Mouse (Mus musculus) NIH3T3 (cell line): ENCODE measurements around the gene Abhd17c.
A peak's percentile ranks its signal among the peaks of the same experiment; 100 is the strongest.
"Not testable (repeated sequence)": the region's sequence is repeated elsewhere in the genome, so short reads cannot be mapped to it uniquely, and the experiment has no call there.

Experiments used
- DNase-seq: peaks from one replicate; pipeline ENCODE4 v3.0.0-alpha.2; 2012; ENCODE audit warnings: low read depth

Abhd17c gene

DNA sequence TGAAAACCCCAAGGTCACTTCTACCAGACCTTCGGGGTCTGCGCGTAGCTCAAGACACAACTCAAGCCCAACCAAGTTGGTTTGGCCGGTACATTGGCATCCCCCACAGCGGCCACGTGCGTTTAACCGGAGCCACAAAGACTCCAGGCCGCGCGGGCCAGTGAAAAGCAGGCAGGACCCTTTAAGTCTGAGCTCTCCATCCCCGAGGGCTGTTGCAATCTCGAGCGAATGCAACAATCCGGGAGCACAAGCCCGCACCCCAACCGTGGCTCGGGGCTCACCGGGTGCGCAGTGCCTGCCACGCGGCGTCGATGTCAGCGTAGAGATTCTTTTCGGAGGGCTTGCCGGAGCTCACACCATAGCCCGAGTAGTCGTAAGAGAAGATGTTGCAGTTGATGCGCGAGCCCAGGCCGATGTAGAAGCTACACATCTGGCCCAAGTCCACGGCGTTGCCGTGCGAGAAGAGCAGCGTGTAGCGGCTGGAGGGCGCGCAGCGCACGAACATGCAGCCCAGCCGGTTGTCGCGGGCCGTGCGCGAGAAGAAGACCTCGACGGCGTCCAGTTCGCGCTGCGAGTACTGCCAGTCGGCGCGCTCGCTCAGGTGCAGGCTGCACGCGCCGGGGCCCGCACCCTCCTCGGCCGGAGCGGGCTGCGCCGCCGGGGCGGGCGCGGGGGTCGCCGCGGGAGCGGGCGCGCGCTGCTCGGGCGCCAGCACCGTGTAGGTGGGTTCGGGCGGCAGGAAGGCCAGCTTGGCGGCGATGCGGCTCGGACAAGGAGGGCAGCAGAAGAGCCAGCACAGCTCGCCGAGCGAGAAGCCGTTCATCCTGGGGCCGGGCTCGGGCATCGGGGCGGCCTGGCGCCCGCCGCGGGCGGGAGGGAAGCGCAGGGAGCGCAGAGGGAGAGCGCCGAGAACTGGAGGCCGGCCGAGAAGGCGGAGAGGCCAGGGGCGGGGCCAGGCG, at the start of gene Abhd17c:
Gene Abhd17c, minus strand, starts transcription at position 893 of the 959 bp plus-strand sequence.
- peak; percentile 86 for DNase-seq

DNA sequence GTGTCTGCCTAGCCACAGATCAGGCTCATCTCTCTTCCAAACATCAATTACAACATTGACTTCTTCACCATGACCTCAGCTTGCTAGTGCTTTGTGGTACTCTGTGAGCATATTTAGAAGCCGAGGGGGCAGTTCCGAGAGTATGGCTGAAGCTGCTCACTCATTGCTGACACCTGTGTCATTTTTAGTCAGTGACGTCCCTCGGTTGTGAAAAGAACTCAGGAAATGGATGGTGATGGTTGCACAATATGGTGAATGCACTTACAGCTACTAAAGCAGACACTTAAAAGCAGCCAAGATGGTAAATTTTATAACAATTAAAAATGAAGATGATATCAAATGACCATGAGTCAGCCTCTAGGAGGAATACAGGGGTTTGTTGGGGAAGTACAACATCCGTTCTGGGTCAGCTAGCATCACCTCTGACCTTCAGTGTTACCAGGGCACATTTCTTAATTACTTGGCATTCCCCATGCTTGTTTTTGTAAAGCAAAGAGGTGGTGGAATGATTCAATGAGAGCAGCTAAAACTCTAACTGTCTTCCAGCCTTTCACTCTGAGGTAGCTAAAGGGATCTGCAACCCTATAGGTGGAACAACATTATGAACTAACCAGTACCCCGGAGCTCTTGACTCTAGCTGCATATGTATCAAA, 45.6 kb upstream of the Abhd17c start:
- no peak for DNase-seq

DNA sequence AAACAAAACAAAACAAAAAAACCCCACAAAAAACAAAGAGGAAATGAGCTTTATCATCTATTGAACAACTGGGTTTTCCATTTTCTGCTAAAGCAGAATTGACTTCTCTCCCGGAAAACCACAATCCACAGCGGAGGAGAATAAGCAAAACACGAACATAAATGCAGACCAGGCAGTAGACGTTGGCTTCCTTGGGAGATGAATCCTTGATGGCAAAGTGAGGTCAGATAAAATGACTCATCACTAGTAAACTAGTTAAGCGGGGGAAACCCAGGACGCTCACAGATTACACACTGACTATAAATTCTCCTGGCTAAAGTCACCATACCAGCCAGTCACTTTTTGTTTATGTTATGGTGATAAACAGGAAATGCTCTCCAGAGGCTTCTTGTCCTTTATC, 44.5 kb upstream of the Abhd17c start:
- peak; percentile 61 for DNase-seq

DNA sequence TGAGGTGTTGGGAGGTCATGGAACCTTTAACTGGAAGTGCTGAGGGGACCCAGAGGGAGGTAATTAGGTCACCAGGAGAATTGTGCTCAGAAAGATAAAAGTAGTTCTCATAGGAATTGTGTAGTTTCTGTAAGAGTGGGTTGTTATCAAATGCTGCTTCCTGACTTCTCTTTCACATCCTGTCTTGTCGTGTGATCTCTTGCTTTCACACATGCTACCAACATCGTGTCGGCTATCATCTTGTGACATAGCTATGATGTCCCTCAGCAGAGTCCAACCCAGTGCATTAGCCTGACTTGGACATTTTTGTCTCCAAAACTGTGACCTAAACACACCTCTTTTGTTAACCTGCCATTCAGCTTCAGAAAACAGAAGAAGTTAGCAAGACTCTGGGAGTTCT, 40.6 kb upstream of the Abhd17c start:
- no peak for DNase-seq

DNA sequence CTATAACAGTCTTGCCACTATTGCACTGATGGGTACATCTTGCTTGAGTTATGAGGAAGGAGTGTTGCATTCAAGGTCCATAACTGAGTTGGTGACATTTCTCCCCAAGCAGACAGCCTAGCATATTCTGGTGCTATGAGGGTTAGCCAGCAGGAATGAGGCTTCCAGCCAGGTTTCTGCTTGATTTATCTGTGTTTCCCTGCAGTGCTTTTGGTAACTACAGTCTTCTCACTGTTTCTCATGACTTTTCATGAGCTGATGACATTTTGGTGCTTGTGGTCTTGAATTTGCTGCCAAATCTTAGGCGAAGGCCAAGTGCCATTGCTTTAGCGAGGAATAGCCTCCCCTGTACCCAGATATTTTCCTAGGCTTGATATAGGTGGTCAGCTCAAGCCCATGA, 39.8 kb upstream of the Abhd17c start:
- DNase-seq, result peak; percentile 61

DNA sequence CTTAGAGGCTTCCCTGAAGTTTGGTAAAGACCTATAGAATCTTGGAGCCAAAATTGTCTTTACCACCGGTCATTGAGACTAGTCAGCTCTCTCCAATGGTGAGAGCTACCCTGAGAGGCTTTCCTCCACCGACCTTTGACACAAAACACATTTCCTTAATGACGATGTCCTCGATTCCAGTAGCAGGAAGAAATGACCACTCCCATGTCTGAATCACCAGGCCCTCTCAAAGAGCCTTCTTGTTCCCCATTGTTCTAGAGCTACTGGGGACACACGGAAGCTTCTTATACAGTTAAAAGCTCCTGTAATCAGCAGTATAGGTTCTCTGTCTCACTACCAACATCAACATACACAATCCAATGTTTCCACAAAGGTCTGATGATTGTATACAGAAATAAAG, 36.5 kb upstream of the Abhd17c start:
- no peak for DNase-seq

DNA sequence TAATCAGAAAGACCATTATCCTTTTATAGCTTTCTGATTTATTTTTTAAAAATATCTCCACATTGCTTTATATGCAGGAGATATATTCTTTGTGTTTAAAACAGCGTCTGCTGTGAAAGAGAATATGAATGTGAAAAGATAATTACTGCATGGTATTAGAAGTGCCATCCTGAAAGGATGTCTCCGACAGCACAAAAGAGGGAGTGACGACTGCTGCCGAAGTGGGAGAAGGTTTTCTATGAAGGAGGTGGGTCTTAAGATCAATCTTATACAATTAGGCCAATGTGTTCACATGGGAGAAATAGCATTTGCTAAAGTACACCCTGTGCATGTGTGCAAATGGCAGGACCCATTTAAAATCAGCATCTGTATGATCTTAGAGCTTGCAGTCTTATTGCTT, 33.5 kb upstream of the Abhd17c start:
- no peak for DNase-seq

DNA sequence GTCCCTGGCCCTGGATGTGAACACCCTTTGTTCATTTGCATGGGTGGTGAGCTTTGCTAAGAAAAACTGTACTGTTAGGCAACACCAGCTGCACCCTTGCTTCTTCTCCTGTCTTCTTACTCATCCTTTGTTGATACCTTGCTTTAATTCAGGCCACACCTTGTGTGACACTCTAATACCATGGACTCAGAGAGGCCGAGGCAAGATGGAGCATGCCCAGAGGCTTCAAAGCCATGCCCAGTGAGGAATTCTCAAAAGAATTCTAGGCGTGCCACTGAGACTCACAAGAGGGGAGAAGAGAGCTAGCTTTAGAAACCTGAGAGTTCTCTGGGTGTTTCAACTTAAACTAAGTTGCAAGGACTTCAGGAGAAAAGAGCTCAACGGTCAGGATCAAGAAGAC, 33.0 kb upstream of the Abhd17c start:
- DNase-seq, result no peak

DNA sequence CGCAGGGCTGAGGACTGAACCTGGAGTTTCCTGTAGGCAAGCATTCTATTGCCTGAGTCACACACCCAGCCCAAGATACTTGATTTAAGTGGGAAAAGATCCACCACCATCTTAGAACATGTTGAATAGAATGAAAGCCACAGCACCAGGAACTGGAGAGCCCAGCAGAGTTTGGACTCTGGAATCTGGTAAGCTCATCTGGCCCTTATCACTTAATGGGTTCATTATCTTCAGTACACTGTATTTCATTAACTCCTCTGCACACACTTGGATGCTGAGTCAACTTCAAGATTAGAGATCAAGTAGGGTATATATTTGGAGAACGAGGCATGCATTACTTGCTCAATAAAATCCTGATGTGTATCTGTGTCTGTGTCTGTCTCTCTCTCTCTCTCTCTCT, 27.1 kb upstream of the Abhd17c start:
- not testable (repeated sequence) for DNase-seq

DNA sequence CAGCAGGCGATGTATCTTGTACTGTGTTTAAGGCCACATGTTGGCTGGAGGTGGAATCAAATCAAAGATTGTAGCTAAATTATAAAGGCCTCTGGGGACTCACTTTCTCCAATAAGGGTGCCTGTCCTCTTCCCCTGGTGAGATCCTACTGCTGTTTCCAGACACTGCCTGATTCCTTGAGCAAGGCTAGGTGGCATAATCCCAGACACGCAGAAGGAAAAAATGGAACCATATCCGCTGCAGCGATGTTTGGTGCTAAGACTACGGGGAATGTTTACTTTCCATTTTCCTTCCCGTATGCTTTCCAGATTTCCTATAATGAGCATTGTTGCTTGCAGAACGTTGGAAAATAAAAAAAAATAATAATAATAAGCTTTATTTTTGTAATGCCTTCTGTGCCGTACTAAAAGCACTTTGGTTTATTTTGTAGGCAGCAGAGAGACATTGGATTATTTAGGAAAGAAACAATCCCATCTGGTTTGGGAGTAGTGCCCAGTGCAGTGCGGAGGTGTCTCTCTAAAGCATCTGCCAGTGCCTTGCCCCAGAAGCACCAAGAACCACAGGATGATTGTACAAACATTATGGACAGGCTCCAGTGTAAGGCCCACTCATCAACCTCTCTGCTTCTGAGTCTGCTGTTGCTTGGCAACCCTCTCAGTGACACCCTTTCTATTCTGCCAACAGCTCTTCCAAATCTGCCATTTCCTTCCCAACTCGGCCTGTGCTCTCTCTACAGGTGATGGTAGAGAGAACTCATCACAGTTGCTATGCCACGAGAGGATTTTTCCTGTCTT, 23.2 kb upstream of the Abhd17c start:
- no peak for DNase-seq

DNA sequence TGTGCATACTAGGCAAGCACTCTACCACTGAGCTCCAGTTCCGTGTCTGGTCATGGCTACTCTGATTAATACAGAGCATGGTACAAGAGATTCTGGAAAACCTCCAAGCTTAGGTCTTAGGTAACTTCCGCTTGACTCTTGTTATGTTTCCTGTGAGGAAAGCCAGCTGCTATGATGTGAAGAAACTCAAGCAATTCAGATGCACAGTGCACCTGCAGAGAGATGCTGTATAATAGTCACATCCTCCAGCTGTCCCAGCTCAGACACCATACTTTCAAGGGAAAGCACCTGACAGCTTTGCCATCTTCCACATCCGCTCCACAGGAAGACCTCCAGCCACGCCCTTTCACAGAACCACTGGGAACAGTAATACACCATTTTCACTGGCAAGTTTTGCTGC, 21.7 kb upstream of the Abhd17c start:
- no peak for DNase-seq

DNA sequence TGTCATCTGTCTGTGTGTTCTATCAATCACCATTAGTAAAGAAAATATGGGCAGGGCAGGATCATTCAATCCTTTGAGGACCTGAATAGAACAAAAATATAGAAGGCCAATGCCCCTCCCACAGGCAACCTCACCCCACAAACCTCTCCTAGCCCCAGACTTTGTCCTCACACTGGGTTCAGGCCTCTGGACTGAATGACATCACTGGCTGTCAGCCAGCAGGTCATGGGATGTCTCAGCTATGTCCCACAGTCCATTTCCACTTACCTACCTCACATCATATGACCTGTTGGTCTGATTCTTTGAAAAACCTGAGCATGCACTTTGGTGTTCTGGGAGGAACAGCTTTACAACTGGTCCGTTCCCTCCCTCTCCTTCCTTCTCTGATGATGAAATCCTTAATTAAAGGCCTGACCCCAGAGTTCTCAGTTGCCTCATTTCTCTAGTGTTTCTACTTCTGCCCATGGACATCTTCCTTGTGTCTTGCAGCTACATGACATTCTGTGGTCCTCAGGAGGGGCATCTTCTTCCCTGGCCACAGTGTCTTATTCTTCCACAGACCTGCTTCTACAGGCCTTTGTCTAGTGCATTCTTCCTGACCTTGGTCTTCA, 19.6 kb upstream of the Abhd17c start:
- peak; percentile 36 for DNase-seq

DNA sequence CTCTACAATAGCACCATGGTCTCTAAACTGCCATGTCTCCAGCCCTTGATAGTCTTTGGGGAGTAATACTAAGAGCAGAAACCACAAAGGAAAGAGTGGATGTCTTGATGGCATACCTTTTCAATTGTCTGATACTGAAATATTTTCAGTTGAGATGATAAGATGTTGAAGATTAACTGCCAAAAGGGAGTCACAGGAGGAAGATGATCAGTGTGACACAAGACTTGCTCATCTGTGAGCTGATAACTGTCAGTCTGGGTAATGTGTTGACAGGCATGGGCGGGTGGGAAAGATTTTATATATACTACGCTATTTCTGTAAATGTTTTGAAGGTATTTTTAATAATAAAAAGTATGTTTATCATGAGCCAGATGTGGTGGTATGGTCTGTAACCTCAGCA, 16.7 kb upstream of the Abhd17c start:
- DNase-seq, result no peak

DNA sequence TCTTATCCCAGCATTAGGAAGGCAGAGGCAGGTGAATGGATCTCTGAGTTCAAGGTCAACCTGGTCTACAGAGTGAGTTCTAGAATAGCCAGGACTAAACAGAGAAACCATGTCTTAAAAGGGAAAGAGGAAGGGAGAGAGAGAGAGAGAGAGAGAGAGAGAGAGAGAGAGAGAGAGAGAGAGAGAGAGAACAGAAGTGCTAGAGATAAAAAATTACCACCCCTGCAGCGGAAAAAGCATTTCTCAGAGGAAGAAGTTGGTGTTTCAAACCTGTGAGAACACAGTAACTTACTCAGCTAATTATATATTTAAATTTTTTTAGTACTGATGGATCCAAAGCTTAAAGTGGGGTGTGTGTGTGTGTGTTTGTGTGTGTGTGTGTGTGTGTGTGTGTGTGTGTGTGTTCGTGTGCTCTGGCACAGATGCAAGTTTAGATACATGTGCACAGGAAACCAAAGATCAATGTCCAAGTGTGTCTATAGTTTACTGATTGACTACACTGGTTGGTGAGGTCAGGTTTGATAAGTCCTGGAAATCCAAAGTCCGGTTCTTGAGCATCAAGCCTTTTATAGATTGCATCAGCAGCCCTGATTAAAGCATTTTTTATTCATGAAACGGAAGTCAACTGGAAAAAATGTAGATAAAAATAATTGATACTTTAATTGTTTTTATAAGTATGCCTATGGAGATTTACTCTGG, 15.2 kb upstream of the Abhd17c start:
- DNase-seq, result no peak

DNA sequence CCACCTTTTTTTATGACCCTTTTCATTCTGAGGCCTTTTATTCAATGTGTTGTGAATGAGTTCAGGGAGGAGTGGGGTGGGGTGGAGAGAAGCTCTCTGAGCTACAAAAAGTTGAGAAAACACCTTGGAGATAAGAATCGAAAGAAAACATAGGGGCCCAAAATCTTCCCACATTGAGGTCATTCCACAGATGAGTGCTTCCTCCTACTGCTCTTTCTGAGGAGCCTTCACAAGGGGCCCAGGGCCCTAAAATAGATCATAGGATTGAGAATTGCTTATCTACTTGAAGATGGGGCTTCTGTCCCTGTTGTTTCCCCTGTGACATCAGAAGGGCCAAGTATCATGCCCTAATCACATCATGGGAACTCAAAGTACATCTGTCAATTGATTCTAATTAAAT, 14.3 kb upstream of the Abhd17c start:
- DNase-seq, result no peak

DNA sequence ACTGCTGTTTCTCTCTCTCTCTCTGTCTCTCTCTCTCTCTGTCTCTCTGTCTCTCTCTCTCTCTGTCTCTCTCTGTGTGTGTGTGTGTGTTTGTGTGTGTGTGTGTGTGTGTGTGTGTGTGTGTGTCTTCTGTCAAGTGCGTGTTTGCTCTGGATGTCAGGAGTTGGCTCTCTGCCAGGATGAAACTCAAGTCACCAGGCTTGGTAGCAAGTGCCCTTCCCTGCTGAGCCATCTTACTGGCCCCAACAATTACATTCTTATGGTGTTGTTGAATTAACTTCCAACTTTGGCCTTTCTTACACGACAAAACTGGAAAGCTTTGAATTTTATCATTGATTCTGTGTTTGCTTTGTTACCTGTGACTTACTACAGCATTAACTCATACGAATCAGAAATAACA, 13.6 kb upstream of the Abhd17c start:
- DNase-seq, result no peak

DNA sequence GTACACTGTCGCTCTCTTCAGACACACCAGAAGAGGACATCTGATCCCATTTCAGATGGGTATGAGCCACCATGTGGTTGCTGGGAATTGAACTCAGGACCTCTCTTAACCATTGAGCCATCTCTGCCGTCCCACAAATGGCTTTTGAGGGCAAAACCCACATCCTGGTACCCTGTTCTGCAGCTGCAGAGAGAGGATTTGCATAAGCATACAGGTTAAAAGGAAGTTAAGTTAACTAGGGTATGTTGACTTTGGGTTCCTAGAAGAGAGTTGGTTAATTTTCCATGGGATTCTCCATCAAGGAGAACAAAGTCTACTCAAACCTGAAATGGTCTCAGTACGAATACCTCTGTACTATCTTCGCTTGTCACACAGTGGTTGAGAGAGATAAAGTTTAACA, 13.2 kb upstream of the Abhd17c start:
- no peak for DNase-seq

DNA sequence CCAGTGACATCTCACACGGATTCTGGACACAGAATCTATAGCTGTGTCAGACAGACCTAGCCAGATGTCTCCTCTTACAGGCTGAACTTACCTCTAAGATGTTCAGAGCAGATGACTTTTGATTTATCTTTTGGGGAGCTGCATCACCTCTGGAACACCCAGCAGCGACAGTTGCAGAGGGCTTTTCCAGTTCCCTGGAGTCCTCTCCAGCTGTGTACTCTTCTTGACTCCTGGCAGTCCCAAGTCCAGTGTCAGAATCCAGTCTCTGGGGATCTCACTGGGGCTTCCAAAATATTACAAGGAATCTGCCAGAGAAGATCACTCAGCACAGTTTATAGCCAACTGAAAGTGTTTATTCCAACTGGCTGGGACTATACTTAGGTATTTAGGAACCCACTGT, 12.7 kb upstream of the Abhd17c start:
- DNase-seq, result no peak

DNA sequence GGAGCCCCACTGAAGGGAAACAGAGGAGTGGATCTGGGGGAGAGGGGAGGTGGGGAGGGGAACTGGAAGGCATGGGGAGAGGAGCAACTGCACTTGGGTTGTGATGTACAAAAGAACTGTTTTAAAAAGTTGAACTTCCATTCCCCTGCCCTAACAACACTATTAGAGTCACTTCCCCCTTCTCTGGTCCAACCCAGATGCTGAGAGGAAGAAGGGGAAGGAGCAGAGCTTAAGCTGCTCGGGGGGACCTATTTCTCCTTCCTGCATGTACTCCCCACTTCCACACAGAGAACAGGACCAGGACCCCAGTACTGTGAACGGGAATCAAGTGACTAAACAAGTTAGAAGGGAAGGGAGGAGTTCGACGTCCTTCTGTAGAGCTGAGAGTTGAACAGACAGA, 11.9 kb upstream of the Abhd17c start:
- no peak for DNase-seq

DNA sequence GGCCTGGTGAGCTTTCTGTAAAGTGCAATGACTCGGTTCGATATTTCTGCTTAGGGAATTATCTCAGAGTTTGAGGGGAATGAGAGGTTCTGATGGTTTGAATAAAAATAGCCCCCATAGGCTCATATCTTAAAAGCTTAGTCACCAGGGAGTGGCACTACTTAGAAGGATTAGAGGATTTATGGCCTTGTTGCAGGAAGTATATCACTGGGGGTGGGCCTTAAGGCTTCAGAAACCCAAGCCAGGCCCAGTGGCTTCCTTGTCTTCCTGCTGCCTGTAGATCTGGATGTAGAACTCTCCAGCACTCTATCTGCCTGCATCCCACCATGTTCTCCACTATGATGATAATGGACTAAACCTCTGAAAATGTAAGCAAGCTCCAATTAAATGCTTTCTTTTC, 7.7 kb upstream of the Abhd17c start:
- DNase-seq, result peak; percentile 29

DNA sequence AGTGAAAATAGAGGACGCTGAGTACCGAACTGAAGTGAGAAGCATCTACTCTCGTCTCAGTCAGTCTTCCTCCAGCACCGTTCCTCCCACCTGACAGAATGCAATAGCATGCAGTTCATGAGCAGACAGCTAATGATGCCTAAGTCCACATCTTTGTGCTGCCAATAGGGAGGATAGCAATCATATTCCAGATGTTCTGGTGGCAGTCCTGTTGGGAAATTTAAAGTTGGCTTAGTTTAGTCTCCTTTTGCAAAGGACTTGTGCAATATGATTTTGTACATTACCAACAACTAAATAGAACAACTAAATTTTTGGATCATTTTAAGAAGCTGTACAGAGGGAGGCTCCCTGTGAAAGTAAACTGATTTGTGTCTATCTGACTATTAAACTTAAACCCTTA, 2.1 kb upstream of the Abhd17c start:
- DNase-seq, result peak; percentile 20

DNA sequence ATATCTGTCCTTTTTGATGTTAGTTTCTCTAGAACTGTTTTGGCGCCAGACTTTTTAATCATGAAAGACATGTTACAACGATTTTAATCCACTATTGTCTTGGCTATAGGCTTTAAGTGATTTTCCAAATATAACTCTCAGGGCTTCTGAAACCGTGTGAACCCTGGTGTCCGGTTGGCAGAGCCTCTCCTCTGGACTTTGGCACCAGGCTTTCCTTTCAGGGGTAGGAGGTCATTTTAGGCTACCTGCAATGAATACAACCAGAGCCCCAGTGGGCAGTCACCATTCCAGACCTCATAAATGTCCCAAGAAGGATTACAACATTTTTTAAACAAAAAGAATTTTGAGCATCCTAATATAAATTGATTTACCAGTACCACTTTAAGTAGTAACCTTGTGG, 1.1 kb upstream of the Abhd17c start:
- no peak for DNase-seq
